Mouse (Mus musculus) stomach, adult 2 months (tissue): ENCODE measurements around the gene 1700025C18Rik. TPM values are rescaled to one million over a fixed set of nuclear protein-coding genes. Genes with fewer than 3 reads are reported as not detected.

Experiments
- polyA plus RNA-seq: library from polyadenylated mRNA; depleted of rRNA; stranded (reverse); fragments of >200 nt; gene quantifications from 2 replicates; pipeline ENCODE4 v1.2.3, GENCODE M21; 2012; rRNA removed

Gene 1700025C18Rik
- not detected in 2 replicates for polyA plus RNA-seq

GRCm38 (mm10) chr2:165090650-165091049, at the start of gene 1700025C18Rik:
1700025C18Rik (minus strand) TSS chr2:165090750.

GRCm38 (mm10) chr2:165054888-165055852, 35.4 kb downstream of the 1700025C18Rik start, which contains the start of gene Cd40:
Cd40 (plus strand) TSS chr2:165055627.

GRCm38 (mm10) chr2:165034131-165035057, 56.2 kb downstream of the 1700025C18Rik start, which contains the start of gene Ncoa5:
Ncoa5 (minus strand) TSS chr2:165034867.

Other genes starting within 250 kb of the 1700025C18Rik start
- gene Pltp, start 233.0 kb downstream of the 1700025C18Rik start, polyA plus RNA-seq = 43.0 and 47.2 TPM in 2 replicates
- gene Pcif1, start 211.4 kb downstream of the 1700025C18Rik start, polyA plus RNA-seq = 30.9 and 37.6 TPM in 2 replicates
- 16.7 and 17.1 TPM in 2 replicates for gene Zfp335, start 179.0 kb downstream of the 1700025C18Rik start, polyA plus RNA-seq
- gene Mmp9, start 150.0 kb downstream of the 1700025C18Rik start, polyA plus RNA-seq = 1.9 and 3.6 TPM in 2 replicates
- 0.30 and 0.47 TPM in 2 replicates for gene Slc12a5, start 129.9 kb downstream of the 1700025C18Rik start, polyA plus RNA-seq
- gene Ncoa5, start 55.9 kb downstream of the 1700025C18Rik start, polyA plus RNA-seq = 9.8 and 12.4 TPM in 2 replicates
- gene Cd40, start 35.1 kb downstream of the 1700025C18Rik start, polyA plus RNA-seq = 1.3 and 1.6 TPM in 2 replicates
- 0.14 and 0.23 TPM in 2 replicates for gene Cdh22, start 144.1 kb upstream of the 1700025C18Rik start, polyA plus RNA-seq
- 28.1 and 30.2 TPM in 2 replicates for gene Slc35c2, start 197.1 kb upstream of the 1700025C18Rik start, polyA plus RNA-seq
- 17.2 and 18.7 TPM in 2 replicates for gene Elmo2, start 235.7 kb upstream of the 1700025C18Rik start, polyA plus RNA-seq